Mouse (Mus musculus) cerebellum, adult 2 months (tissue): Measurements from ENCODE around the gene Cradd. TPM values are rescaled to one million over a fixed set of nuclear protein-coding genes. Genes with fewer than 3 reads are reported as not detected.

ENCODE experiments used
- DNase-seq, 2 experiments: peaks; one replicate each; pipeline ENCODE4 v3.0.0; 2021
- H3K27ac ChIP-seq: fragments of 200-500 bp; 2 replicates; pipeline ENCODE4 v1.5.1; 2012; ENCODE audit warnings: low read length, control low read depth, inconsistent platforms; ENCODE audit not compliant: insufficient read depth
- H3K27me3 ChIP-seq: fragments of 200-500 bp; 2 replicates; pipeline ENCODE4 v1.6.1; 2012; ENCODE audit warnings: inconsistent platforms, mild to moderate bottlenecking, low read length, moderate library complexity; ENCODE audit not compliant: control insufficient read depth, insufficient read depth
- H3K4me1 ChIP-seq: fragments of 200-500 bp; 2 replicates; pipeline ENCODE4 v1.6.1; 2011; ENCODE audit warnings: low read length; ENCODE audit not compliant: control insufficient read depth, insufficient read depth
- H3K4me3 ChIP-seq: fragments of 200-500 bp; replicated peaks from 2 replicates; pipeline ENCODE3; 2011; ENCODE audit warnings: mild to moderate bottlenecking, low read depth, low read length, control low read depth; ENCODE audit not compliant: insufficient read depth
- CTCF ChIP-seq: fragments of 200-500 bp; IDR thresholded peaks from 2 replicates; pipeline ENCODE4 v1.5.1; 2011; ENCODE audit warnings: low read depth, mild to moderate bottlenecking, control low read depth, low read length, moderate library complexity, borderline replicate concordance; ENCODE audit not compliant: insufficient read depth
- POLR2A ChIP-seq: fragments of 200-500 bp; IDR thresholded peaks from 2 replicates; pipeline ENCODE4 v1.6.1; 2011; ENCODE audit warnings: low read length, control low read depth, borderline replicate concordance; ENCODE audit not compliant: insufficient read depth
- WGBS: fragments of 180-500 bp; shearing (Covaris S2); methylation state at CpG from one replicate; pipeline ENCODE4 v1.1.7; 2018; 5-methylcytosine and 5-hydroxymethylcytosine counted together
- polyA plus RNA-seq: library from polyadenylated mRNA; depleted of rRNA; stranded (reverse); fragments of >200 nt; gene quantifications from 2 replicates; pipeline ENCODE4 v1.2.3, GENCODE M21; 2012

The Cradd gene
- polyA plus RNA-seq, 1 experiment: 11.7 TPM

- Histone ChIP-seq H3K27me3 (no peaks in the 10 kb centered on the region), H3K27ac (no peak overlapping the region), H3K4me1 (peaks cover 12% of the 10 kb centered on the region), H3K4me3 (no peak overlapping the region)
- no peak for DNase-seq
- 90% methylated on average over 1 of the region's 1 CpGs for WGBS
- TF ChIP-seq POLR2A (no peak), CTCF (no peak)
Measured at GRCm38 (mm10) chr10:95279459-95279858, 44.5 kb downstream of the Cradd start.

- 69% methylated on average over 11 of the region's 11 CpGs for WGBS
- peak in 1 of 2 experiments; percentile 25 for DNase-seq
- no peak overlapping the region for H3K4me3 ChIP-seq
- peaks cover 12% of the 10 kb centered on the region for H3K4me1 ChIP-seq
- no peaks in the 10 kb centered on the region for H3K27me3 ChIP-seq
- H3K27ac ChIP-seq: no peak overlapping the region
- no peak for TF ChIP-seq CTCF
- TF ChIP-seq POLR2A: no peak
Measured at GRCm38 (mm10) chr10:95278085-95278484, 45.8 kb downstream of the Cradd start.

- Histone ChIP-seq H3K4me3 (no peak overlapping the region), H3K27me3 (no peaks in the 10 kb centered on the region), H3K4me1 (peaks cover 12% of the 10 kb centered on the region), H3K27ac (no peak overlapping the region)
- WGBS: 98% methylated on average over 9 of the region's 9 CpGs
- TF ChIP-seq POLR2A (no peak), CTCF (no peak)
- no peak for DNase-seq
Measured at GRCm38 (mm10) chr10:95275488-95275887, 48.4 kb downstream of the Cradd start.

GRCm38 (mm10) chr10:95273226-95273625, 50.7 kb downstream of the Cradd start:
- no peak overlapping the region for H3K27ac ChIP-seq
- 80% methylated on average over 13 of the region's 13 CpGs for WGBS
- no peak for TF ChIP-seq CTCF
- no peak for TF ChIP-seq POLR2A
- peaks cover 4% of the 10 kb centered on the region for H3K4me1 ChIP-seq
- no peak overlapping the region for H3K4me3 ChIP-seq
- H3K27me3 ChIP-seq: no peaks in the 10 kb centered on the region
- DNase-seq: no peak

- DNase-seq: no peak
- no peak for TF ChIP-seq CTCF
- TF ChIP-seq POLR2A: no peak
- H3K27me3 ChIP-seq: no peaks in the 10 kb centered on the region
- 94% methylated on average over 7 of the region's 7 CpGs for WGBS
- H3K4me3 ChIP-seq: no peak overlapping the region
- H3K4me1 ChIP-seq: no peaks in the 10 kb centered on the region
- H3K27ac ChIP-seq: no peak overlapping the region
Measured at GRCm38 (mm10) chr10:95269151-95269550, 54.8 kb downstream of the Cradd start.

- no peaks in the 10 kb centered on the region for H3K4me1 ChIP-seq
- no peak overlapping the region for H3K27ac ChIP-seq
- H3K27me3 ChIP-seq: no peaks in the 10 kb centered on the region
- WGBS: 75% methylated on average over 5 of the region's 5 CpGs
- no peak overlapping the region for H3K4me3 ChIP-seq
- TF ChIP-seq CTCF (no peak), POLR2A (no peak)
- DNase-seq: no peak
Measured at GRCm38 (mm10) chr10:95268366-95268765, 55.6 kb downstream of the Cradd start.

- 82% methylated on average over 5 of the region's 5 CpGs for WGBS
- TF ChIP-seq CTCF (no peak), POLR2A (no peak)
- no peak for DNase-seq
- Histone ChIP-seq H3K4me1 (no peaks in the 10 kb centered on the region), H3K27ac (no peak overlapping the region), H3K27me3 (no peaks in the 10 kb centered on the region), H3K4me3 (no peak overlapping the region)
Measured at GRCm38 (mm10) chr10:95266983-95267382, 57.0 kb downstream of the Cradd start.

- Histone ChIP-seq H3K4me3 (no peak overlapping the region), H3K27ac (no peak overlapping the region)
- 88% methylated on average over 10 of the region's 10 CpGs for WGBS
Measured at GRCm38 (mm10) chr10:95266041-95266762, 57.7 kb downstream of the Cradd start.

More at GRCm38 (mm10) chr10:95266041-95266762, 57.7 kb downstream of the Cradd start:
- Histone ChIP-seq H3K4me1 (no peaks in the 10 kb centered on the region), H3K27me3 (no peaks in the 10 kb centered on the region)
- no peak for DNase-seq
- TF ChIP-seq POLR2A (no peak), CTCF (no peak)
